Mouse (Mus musculus): ENCODE results near the gene Bpifa2. TPM values are rescaled to one million over a fixed set of nuclear protein-coding genes. Genes with fewer than 3 reads are reported as not detected.
A peak's percentile ranks its signal among the peaks of the same experiment; 100 is the strongest.
"Not testable (repeated sequence)": the region's sequence is repeated elsewhere in the genome, so short reads cannot be mapped to it uniquely, and the experiment has no call there.

Gene Bpifa2
- total RNA-seq (2017) = not detected in 2 replicates

GRCm38 (mm10) chr2:154007965-154008364 lies at the start of gene Bpifa2:
Gene Bpifa2 (plus strand): TSS chr2:154008265.
- ATAC-seq (replicated peaks in 1 of 2; ENCODE audit: insufficient read depth in 1 of 2, low FRiP score in 2 of 2, low TSS enrichment in 1 of 2, low read depth in 1 of 2, poor library complexity in 2 of 2, severe bottlenecking in 2 of 2) = no peak

- no peak for ATAC-seq (replicated peaks in 1 of 2; ENCODE audit: insufficient read depth in 1 of 2, low FRiP score in 2 of 2, low TSS enrichment in 1 of 2, low read depth in 1 of 2, poor library complexity in 2 of 2, severe bottlenecking in 2 of 2)
These were observed 45.2 kb upstream of the Bpifa2 start for GRCm38 (mm10) chr2:153962821-153963331.

- ATAC-seq (replicated peaks in 1 of 2; ENCODE audit: insufficient read depth in 1 of 2, low FRiP score in 2 of 2, low TSS enrichment in 1 of 2, low read depth in 1 of 2, poor library complexity in 2 of 2, severe bottlenecking in 2 of 2) = no peak
These were observed 44.7 kb upstream of the Bpifa2 start for GRCm38 (mm10) chr2:153963334-153963733.

GRCm38 (mm10) chr2:153970221-153970620 lies 37.8 kb upstream of the Bpifa2 start:
- no peak for ATAC-seq (replicated peaks in 1 of 2; ENCODE audit: insufficient read depth in 1 of 2, low FRiP score in 2 of 2, low TSS enrichment in 1 of 2, low read depth in 1 of 2, poor library complexity in 2 of 2, severe bottlenecking in 2 of 2)

- no peak for ATAC-seq (replicated peaks in 1 of 2; ENCODE audit: insufficient read depth in 1 of 2, low FRiP score in 2 of 2, low TSS enrichment in 1 of 2, low read depth in 1 of 2, poor library complexity in 2 of 2, severe bottlenecking in 2 of 2)
These were observed 33.5 kb upstream of the Bpifa2 start, which contains the start of gene Bpifa6 for GRCm38 (mm10) chr2:153974582-153974981. Gene Bpifa6 (plus strand): TSS chr2:153974945.

GRCm38 (mm10) chr2:153995770-153996169 lies 12.3 kb upstream of the Bpifa2 start:
- peak; percentile 32 to 62; a peak in 3 of 4 replicates for ATAC-seq (replicated peaks in 1 of 2; ENCODE audit: insufficient read depth in 1 of 2, low FRiP score in 2 of 2, low TSS enrichment in 1 of 2, low read depth in 1 of 2, poor library complexity in 2 of 2, severe bottlenecking in 2 of 2)

GRCm38 (mm10) chr2:154000501-154000900 lies 7.6 kb upstream of the Bpifa2 start:
- no peak for ATAC-seq (replicated peaks in 1 of 2; ENCODE audit: insufficient read depth in 1 of 2, low FRiP score in 2 of 2, low TSS enrichment in 1 of 2, low read depth in 1 of 2, poor library complexity in 2 of 2, severe bottlenecking in 2 of 2)

DNA sequence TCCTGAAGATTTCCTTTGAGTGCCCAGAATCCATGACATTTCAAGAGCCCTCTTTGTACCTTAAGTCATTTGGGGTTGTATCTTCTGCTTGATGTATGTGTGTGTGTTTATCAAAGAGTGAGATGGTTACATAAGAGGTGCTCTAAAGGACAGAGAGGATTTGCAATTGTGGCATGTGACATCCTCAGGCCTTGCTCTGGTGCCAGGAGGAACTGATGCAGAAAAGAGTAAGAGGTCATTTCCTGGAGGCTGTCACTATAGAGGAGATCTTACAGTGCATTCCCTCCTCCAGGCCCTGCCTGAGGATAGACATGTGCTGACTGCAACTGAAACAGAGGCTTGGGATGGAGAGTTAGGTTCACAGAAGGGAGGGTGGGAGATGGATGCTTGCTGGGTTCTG lies 7.0 kb upstream of the Bpifa2 start:
- ATAC-seq (replicated peaks in 1 of 2; ENCODE audit: insufficient read depth in 1 of 2, low FRiP score in 2 of 2, low TSS enrichment in 1 of 2, low read depth in 1 of 2, poor library complexity in 2 of 2, severe bottlenecking in 2 of 2) = no peak

- no peak for ATAC-seq (replicated peaks in 1 of 2; ENCODE audit: insufficient read depth in 1 of 2, low FRiP score in 2 of 2, low TSS enrichment in 1 of 2, low read depth in 1 of 2, poor library complexity in 2 of 2, severe bottlenecking in 2 of 2)
These were observed 3.6 kb upstream of the Bpifa2 start for GRCm38 (mm10) chr2:154004456-154004855.

DNA sequence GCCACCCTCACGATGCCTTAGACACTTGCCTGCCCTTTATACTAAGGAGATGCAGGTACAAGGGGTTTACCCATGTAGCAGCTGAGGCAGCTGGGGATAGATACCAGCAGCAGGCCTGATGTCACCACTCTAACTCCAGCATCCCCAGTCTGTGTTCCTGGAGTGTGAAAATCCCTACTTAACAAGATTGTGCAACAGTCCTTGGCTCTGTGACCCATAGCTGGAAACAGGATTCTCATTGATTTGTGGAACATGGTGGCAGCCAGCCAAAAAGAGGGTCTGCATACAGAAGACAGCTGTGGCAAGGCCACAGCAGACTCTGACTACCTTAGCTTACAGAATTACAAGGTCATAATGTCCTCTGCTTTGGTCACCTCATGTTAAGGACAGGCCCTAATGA lies 3.0 kb upstream of the Bpifa2 start:
- no peak for ATAC-seq (replicated peaks in 1 of 2; ENCODE audit: insufficient read depth in 1 of 2, low FRiP score in 2 of 2, low TSS enrichment in 1 of 2, low read depth in 1 of 2, poor library complexity in 2 of 2, severe bottlenecking in 2 of 2)

DNA sequence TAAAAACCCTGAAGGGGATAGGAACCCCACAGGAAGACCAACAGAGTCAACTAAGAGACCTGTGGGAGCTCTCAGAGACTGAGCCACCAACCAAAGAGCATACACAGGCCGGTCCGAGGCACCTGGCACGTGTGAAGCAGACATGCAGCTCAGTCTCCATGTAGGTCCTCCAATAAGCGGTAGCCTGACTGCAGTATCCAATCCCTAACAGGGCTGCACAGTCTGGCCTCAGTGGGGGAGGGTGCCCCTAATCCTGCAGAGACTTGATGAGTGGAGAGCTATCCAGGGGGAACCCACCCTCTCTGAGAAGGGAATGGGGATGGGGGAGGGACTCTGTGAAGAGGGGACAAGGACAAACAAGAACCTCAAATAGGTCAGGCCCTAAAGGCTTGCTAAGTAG lies 2.3 kb upstream of the Bpifa2 start:
- no peak for ATAC-seq (replicated peaks in 1 of 2; ENCODE audit: insufficient read depth in 1 of 2, low FRiP score in 2 of 2, low TSS enrichment in 1 of 2, low read depth in 1 of 2, poor library complexity in 2 of 2, severe bottlenecking in 2 of 2)

DNA sequence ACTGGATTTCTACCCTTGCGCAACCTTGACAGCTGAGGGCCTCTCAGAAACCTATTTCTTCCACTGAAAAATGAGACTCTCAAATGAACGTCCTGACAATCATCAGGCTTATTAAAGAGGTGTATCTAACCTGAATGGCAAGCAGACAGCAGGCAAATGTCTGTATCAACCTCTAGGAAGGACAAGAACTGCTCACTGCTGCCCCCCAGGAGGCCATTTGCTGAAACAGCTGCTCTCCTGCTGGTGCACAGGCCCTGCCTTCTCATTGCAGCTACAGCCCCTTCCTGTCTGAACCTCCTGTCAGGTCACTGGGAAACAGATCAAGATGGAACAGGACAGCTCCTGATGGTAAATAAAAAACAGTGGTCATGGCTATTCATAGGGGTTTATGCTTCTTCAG lies 1.7 kb upstream of the Bpifa2 start:
- no peak for ATAC-seq (replicated peaks in 1 of 2; ENCODE audit: insufficient read depth in 1 of 2, low FRiP score in 2 of 2, low TSS enrichment in 1 of 2, low read depth in 1 of 2, poor library complexity in 2 of 2, severe bottlenecking in 2 of 2)

GRCm38 (mm10) chr2:154007381-154007780 lies 684 bp upstream of the Bpifa2 start:
- ATAC-seq (replicated peaks in 1 of 2; ENCODE audit: insufficient read depth in 1 of 2, low FRiP score in 2 of 2, low TSS enrichment in 1 of 2, low read depth in 1 of 2, poor library complexity in 2 of 2, severe bottlenecking in 2 of 2) = no peak

- ATAC-seq (replicated peaks in 1 of 2; ENCODE audit: insufficient read depth in 1 of 2, low FRiP score in 2 of 2, low TSS enrichment in 1 of 2, low read depth in 1 of 2, poor library complexity in 2 of 2, severe bottlenecking in 2 of 2) = no peak
These were observed 9.9 kb downstream of the Bpifa2 start for GRCm38 (mm10) chr2:154017990-154018389.

DNA sequence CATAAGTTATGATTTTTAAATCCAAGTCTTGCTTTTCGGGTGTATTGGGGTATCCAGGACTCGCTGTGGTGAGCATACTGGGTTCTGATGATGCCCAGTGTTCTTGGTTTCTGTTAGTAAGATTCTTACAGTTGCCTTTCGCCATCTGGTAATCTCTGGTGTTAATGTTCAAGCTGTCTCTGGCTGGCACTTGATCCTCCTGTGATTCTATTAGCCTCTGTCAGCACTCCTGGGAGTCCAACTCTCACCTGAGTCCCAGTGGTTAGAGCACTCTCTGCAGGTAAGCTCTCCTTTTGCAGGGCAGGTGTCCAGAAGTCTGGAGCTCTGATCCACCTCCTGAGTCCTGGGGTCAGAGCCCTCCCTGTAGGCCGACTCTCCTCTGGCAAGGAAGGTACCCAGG lies 16.6 kb downstream of the Bpifa2 start:
- ATAC-seq (replicated peaks in 1 of 2; ENCODE audit: insufficient read depth in 1 of 2, low FRiP score in 2 of 2, low TSS enrichment in 1 of 2, low read depth in 1 of 2, poor library complexity in 2 of 2, severe bottlenecking in 2 of 2) = not testable (repeated sequence)

DNA sequence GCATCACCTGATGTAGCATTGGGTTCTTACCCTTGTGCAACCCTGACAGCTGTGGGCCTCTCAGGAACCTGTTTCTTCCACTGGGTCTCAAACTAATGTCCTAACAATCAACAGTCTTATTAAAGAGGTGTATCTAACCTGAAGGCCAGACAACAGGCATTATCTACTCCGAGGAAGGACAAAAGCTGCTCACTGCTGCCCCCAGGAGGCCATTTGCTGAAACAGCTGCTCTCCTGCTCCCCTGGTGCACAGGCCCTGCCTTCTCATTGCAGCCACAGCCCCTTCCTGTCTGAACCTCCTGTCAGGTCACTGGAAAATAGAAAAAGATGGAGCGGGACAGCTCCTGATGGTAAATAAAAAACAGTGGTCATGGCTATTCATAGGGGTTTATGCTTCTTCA lies 30.9 kb downstream of the Bpifa2 start:
- ATAC-seq (replicated peaks in 1 of 2; ENCODE audit: insufficient read depth in 1 of 2, low FRiP score in 2 of 2, low TSS enrichment in 1 of 2, low read depth in 1 of 2, poor library complexity in 2 of 2, severe bottlenecking in 2 of 2) = no peak

GRCm38 (mm10) chr2:154044743-154045142 lies 36.7 kb downstream of the Bpifa2 start:
- ATAC-seq (replicated peaks in 1 of 2; ENCODE audit: insufficient read depth in 1 of 2, low FRiP score in 2 of 2, low TSS enrichment in 1 of 2, low read depth in 1 of 2, poor library complexity in 2 of 2, severe bottlenecking in 2 of 2) = peak in 1 of 2 experiments; percentile 46; a peak in 2 of 4 replicates

DNA sequence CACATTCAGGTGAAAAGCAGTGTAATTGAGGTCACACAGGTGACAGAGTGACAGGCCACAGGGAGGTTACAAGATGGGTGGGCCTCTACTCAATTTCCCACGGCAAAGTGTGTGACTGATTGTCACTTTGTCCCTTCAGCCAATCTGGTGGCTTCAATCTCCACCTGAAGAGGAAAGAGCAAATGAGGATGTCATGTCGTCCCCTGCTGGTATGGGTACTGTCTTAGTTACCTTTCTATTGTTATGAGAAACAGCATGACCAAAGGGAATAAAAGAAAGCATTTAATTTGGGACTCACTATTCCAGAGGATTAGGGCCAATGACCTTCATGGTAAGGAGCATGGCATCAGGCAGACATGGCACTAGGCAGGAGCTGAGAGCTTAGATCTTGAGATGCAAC lies 50.6 kb downstream of the Bpifa2 start:
- ATAC-seq (replicated peaks in 1 of 2; ENCODE audit: insufficient read depth in 1 of 2, low FRiP score in 2 of 2, low TSS enrichment in 1 of 2, low read depth in 1 of 2, poor library complexity in 2 of 2, severe bottlenecking in 2 of 2) = no peak
